Mouse (Mus musculus) olfactory bulb, adult 2 months (tissue): Measurements from ENCODE around the gene Six1. TPM values are rescaled to one million over a fixed set of nuclear protein-coding genes. Genes with fewer than 3 reads are reported as not detected.

Experiments
- H3K27ac ChIP-seq: fragments of 200-500 bp; 2 replicates; pipeline ENCODE4 v1.5.1; 2012; ENCODE audit warnings: low read depth, low read length; ENCODE audit not compliant: insufficient read depth
- H3K4me1 ChIP-seq: fragments of 200-500 bp; 2 replicates; pipeline ENCODE4 v1.6.1; 2012; ENCODE audit warnings: low read length; ENCODE audit not compliant: control insufficient read depth, insufficient read depth
- H3K4me3 ChIP-seq: fragments of 200-500 bp; 2 replicates; pipeline ENCODE4 v1.5.1; 2012; ENCODE audit warnings: mild to moderate bottlenecking, low read depth, low read length, moderate library complexity; ENCODE audit not compliant: insufficient read depth
- CTCF ChIP-seq: fragments of 200-500 bp; IDR thresholded peaks from 2 replicates; pipeline ENCODE4 v1.5.1; 2012; ENCODE audit warnings: low read depth, mild to moderate bottlenecking, low read length, moderate library complexity; ENCODE audit not compliant: insufficient read depth
- POLR2A ChIP-seq: fragments of 200-500 bp; IDR thresholded peaks from 2 replicates; pipeline ENCODE4 v1.6.1; 2012; ENCODE audit warnings: mild to moderate bottlenecking, low read depth, low read length, moderate library complexity; ENCODE audit not compliant: insufficient read depth
- WGBS: fragments of 180-500 bp; shearing (Covaris S2); methylation state at CpG from one replicate; pipeline ENCODE4 v1.1.7; 2018; 5-methylcytosine and 5-hydroxymethylcytosine counted together
- polyA plus RNA-seq: library from polyadenylated mRNA; stranded (reverse); fragments of >200 nt; gene quantifications from 2 replicates; pipeline ENCODE4 v1.2.4, GENCODE M21; 2012; ENCODE audit warnings: low replicate concordance; ENCODE audit not compliant: missing spikeins, insufficient read depth, insufficient read length

Six1 gene
- polyA plus RNA-seq, 1 experiment = not detected

DNA sequence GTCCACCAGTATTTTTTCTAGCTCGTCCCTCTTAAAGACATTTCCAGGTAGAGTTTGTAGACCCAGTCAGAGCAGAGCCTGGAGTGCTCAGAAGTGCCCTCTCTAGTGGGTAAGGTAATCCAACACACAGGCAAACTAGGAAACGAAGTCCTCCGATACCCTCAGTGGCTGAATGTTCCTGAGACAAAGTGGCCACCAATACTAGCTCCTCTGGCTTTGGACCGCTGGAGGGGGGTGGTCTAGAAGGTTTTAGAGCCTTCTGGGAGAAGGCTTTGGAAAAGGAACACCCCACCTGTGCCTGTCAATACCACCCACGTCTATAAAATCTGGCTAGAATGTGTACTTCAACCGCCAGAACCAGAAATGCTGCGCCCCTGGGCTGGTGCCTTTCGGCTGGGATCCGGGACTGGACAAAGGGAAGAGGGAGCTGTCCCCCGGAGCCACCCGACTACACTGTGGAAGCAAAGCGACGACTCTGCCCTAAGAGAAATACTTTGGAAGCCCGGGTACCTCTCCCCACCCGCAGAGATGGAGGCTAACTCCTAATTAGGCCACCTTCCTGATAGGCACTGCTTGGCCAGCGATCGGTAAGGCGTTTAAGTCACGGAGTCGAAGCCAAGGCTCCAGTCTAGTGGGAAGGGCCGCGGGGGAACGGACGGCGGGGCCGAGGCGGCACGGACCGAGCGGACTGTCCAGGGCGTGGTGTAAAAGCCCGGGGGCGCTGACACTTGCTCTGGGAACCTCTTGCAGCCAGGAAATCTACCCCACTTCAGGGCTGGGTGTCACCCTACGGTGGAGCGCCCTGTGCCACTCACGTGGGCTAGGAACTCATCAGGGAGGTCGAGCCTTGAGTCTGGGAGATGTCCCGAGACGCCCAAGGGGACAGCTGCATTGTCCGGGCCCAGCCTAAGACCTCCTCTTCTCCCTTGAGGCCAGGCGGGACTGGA is 14.4 kb downstream of the Six1 start:
- no peak for TF ChIP-seq CTCF
- no peak for TF ChIP-seq POLR2A
- Histone ChIP-seq H3K4me3 (no peak overlapping the region), H3K27ac (no peak overlapping the region), H3K4me1 (0 out of 2 replicates have a peak, but pooled peaks cover 2% of the 10 kb centered on the region)
- 5% methylated on average over 41 of the region's 41 CpGs for WGBS

DNA sequence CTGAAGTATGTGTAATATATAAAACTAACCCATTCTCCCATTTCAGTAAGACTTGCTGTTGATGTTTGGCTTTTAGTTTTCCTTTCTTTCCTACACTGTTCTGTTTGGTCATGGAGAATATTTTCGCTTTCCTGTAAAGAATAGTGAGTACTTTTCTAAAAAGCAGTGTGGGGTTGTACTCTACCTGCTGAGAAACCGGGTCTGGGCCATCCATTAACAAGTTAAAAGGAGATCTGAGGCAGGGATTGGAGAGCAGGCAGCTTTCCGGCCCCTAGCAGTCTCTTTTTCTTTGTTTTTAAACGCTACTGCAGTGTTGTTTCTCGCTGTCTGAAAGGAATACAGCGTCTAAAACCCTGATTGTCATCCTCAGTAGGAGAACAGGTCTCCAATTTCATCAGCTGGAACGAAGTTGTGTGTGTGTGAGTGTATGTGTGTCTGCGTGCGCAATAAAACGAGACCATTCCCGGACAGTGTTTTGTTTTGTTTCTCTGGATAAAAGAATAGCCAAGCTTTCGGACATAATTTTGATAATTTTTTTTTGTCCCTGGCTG is 15.2 kb downstream of the Six1 start:
- no peak overlapping the region for H3K27ac ChIP-seq
- WGBS = 5% methylated on average over 12 of the region's 12 CpGs
- 0 out of 2 replicates have a peak, but pooled peaks cover 2% of the 10 kb centered on the region for H3K4me1 ChIP-seq
- no peak overlapping the region for H3K4me3 ChIP-seq
- TF ChIP-seq POLR2A = no peak
- no peak for TF ChIP-seq CTCF

GRCm38 (mm10) chr12:73037385-73038160 is 16.1 kb downstream of the Six1 start:
- WGBS = 11% methylated on average over 7 of the region's 7 CpGs
- H3K4me1 ChIP-seq = 0 out of 2 replicates have a peak, but pooled peaks cover 2% of the 10 kb centered on the region
- no peak overlapping the region for H3K27ac ChIP-seq
- no peak overlapping the region for H3K4me3 ChIP-seq
- no peak for TF ChIP-seq CTCF
- TF ChIP-seq POLR2A = no peak

DNA sequence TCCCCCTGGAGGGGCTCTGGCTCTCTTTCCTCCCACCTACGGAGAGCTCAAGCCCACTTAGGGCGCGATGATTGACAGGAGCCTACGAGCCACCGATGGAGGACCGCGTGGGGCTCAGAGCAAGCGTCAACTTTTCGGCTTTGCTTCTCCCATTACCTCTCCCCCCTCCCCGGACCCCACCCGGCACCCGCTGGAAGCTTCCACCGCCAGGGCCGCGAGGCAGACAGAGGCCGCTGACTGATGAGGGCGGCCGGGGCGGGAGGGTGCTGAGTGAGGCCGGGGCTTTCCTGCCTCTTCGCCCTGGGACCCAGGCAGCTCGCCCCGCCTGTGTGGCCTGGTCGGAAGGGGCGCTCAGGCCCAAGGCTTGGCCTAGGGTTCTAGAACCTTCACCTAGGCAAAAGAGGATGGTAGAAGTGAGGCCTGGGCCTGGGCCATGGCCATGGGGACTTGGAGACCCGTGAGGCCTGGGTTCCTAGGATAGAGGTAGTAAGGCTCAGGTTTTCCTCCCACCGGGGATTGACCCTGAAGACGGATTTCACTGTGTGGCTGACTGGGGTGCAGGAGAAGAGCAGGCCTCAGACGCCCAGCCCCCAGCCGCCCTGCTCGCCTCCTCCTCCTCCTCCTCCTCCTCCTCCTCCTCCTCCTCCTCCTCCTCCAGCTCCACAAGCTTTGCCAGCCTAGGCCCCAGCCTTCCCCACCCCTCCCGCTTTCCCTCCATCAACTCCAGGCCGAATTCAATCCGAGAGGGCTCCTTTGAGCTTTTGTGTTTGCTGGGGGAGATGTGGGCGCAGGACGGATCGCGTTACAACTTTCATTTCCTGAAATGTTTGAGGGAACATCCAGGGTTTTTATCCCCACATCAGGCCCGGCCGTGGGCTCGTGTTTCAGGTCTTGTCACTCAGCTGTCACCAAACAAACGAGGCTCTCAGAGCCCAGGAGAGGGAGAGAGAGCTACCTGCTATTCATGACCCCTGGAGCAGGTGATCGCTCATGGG is 18.5 kb downstream of the Six1 start:
- no peak for TF ChIP-seq CTCF
- no peak for TF ChIP-seq POLR2A
- Histone ChIP-seq H3K4me1 (0 out of 2 replicates have a peak, but pooled peaks cover 2% of the 10 kb centered on the region), H3K4me3 (no peak overlapping the region), H3K27ac (no peak overlapping the region)
- WGBS = 10% methylated on average over 43 of the region's 43 CpGs

- Histone ChIP-seq H3K4me3 (no peak overlapping the region), H3K4me1 (0 out of 2 replicates have a peak, but pooled peaks cover 2% of the 10 kb centered on the region), H3K27ac (no peak overlapping the region)
- no peak for TF ChIP-seq POLR2A
- TF ChIP-seq CTCF = no peak
- 76% methylated on average over 3 of the region's 3 CpGs for WGBS
Measured at GRCm38 (mm10) chr12:73032665-73033064, 21.0 kb downstream of the Six1 start.

GRCm38 (mm10) chr12:73031315-73031714 is 22.4 kb downstream of the Six1 start:
- Histone ChIP-seq H3K27ac (no peak overlapping the region), H3K4me1 (0 out of 2 replicates have a peak, but pooled peaks cover 2% of the 10 kb centered on the region), H3K4me3 (no peak overlapping the region)
- TF ChIP-seq POLR2A = no peak
- no peak for TF ChIP-seq CTCF
- 62% methylated on average over 4 of the region's 4 CpGs for WGBS

DNA sequence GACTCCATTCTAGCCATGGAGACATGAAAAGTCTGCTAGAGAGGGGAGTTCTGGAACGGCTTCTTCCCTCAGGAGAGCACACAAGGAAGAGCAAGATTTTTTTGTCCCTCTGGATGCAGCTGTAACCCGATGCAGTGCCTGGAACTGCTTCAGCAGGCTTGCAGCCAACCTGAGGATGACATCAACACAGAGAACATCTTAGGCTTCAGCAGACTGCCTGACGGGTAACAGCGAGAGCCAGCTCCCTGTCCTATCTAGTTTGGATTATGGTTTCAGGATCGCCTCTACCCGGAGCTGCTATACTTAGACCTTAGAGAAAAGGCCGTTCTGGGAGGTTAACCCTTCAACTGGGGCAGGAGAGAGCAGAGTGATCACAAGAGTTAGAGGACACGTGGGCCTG is 28.2 kb downstream of the Six1 start:
- Histone ChIP-seq H3K4me1 (no peaks in the 10 kb centered on the region), H3K4me3 (no peak overlapping the region), H3K27ac (no peak overlapping the region)
- 61% methylated on average over 8 of the region's 8 CpGs for WGBS
- TF ChIP-seq POLR2A (no peak), CTCF (no peak)

DNA sequence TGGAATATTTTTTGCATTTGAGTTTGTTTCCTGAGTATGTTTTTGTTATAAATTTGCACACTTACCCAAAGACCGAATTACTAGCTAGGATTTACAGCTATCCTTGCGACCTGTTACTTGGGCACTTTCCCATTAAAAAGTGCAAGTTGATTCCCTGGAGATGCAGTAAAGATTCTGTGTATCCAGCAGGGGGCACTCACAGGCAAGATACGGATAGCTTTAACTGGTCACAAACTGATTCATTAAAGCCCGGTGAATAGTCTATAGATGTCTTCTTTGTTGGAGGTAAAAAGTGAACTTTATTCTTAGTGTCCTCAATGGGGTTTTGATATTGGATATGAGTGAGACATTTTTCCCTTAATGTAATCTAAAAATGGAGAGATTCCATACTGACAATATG is 32.7 kb downstream of the Six1 start:
- no peaks in the 10 kb centered on the region for H3K4me1 ChIP-seq
- no peak overlapping the region for H3K4me3 ChIP-seq
- 6% methylated on average over 4 of the region's 4 CpGs for WGBS
- TF ChIP-seq POLR2A (no peak), CTCF (no peak)
- H3K27ac ChIP-seq = no peak overlapping the region
